Mouse (Mus musculus) layer of hippocampus, adult 9-11 months (tissue): ENCODE measurements around the gene Gm20605.

Experiments
- DNase-seq: peaks from one replicate; pipeline ENCODE4 v3.0.0; 2022

Gene Gm20605

DNA sequence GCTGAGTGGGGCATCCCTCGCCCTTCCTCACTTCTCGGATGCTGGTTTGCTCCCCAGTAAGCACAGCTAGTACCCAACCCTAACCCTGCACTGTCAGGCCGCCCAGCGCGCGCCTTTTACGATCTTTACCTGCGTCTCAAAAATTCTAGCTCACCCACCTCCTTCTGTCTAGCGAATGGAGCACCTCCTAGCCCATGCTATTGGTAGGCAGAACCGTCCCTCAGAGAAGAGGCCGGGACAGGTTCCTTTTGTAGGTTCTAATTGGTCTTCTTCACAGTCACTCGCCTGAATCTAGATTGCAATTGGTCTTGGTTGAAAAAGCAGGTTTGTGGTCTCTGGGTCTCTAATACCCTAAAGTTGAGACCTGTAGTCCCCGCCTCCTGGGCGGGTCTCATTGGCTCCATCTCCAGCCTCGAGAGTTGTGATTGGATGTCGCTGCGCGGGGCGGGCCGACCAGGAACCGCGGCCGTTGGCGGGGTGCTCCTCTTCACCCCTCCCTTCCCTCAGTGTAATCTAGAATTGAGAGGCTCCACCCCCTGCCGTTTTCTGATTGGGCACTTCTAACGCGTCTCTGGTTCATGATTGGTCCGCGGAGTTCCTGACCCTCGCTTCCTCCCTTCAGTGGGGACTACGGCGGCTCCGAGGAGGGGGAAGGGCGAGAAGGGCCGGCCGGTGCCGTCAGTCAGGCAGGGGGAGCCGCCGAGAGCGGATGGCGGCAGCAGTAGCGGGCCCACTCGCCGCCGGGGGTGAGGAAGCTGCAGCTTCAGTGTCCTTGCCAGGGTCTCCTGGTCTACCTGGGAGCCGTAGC lies at the start of gene Gm20605, which contains the start of the genes Fbxo24 and Lrch4:
Gene Gm20605, plus strand, starts transcription at position 678 of the 808 bp plus-strand sequence.
Gene Fbxo24, minus strand, starts transcription at position 505 of the 808 bp plus-strand sequence.
Gene Lrch4, plus strand, starts transcription at position 624 of the 808 bp plus-strand sequence.
- DNase-seq: peak; percentile 100

DNA sequence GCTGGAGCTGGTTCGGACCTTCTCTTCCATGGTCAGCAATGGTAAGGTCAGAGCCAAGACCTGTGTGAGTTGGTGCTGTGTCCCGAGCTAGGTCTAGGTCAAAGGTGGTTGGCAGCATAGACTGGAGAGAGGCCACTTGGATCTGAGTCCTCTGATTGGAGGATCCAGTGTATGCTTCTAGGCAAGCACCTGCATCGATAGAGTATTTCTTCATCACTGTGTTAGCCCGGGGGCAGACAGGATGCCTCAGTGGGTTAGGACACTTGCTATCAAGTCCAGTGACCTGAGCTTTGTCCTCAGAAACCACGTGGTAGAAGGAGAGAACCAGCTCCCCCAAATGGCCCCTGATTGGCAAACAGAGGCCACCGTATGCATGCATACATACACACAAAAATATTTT lies 48.7 kb upstream of the Gm20605 start:
- no peak for DNase-seq

DNA sequence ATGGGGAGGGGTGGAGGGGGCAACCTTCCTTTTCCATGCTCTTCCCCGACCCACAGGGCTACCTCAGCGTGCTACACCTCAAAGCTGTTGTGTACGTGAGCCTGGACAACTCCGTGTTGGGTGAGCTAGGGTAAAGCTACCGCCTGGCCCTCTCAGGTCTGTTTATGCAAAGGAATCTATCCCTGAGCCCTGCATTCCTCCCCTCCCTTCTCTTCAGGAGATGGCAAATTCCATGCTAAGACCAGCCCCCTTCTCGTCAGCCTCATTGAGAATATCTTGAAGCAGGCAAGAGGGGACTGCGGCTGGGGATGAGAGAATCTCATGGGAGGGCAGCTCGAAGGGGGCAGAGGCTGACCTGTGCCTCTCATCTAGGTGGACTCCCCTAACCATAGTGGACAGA lies 46.3 kb upstream of the Gm20605 start:
- no peak for DNase-seq

DNA sequence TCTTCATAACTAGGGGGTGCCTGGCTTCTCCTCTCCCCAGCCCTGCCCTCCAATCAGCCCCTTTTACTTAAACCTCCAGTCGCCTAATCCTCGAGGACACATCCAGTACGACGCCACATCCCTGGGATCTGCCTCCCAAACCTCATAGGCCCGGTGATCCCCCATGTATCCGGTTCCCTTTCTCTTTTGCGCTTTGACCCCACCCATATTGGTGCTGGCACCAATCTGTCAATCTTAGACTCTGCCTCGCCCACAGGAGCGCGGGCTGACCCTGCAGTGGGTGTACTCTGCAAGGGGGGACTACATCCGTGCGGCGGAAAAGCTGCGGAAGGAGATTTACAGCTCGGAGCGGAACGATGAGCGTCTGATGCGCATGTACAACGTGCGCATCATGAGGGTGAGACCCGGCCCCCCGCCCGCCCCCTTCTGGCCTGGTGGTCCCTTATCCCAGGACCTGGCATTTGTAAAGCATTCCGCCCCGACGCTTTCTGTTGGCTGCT lies 45.3 kb upstream of the Gm20605 start:
- DNase-seq: peak; percentile 66

DNA sequence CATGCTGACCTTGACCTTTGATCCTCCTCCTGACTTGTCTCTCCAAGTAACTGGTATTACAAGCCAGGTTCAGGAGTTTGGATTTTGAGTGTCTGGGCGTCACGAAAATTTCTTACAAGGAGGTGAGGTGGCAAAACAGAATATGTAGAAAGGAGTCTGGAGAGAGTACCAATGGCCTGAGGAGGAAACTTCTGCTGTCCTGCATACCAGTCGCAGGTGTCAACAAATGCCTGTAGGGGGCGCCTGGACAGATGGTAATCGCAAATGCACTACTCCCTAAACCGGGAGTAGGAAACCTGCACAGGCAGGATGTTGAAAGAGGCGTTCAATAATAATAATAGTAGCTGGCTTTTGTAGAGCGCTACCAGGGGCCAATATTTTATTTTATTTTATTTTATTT lies 44.0 kb upstream of the Gm20605 start:
- peak; percentile 54 for DNase-seq

DNA sequence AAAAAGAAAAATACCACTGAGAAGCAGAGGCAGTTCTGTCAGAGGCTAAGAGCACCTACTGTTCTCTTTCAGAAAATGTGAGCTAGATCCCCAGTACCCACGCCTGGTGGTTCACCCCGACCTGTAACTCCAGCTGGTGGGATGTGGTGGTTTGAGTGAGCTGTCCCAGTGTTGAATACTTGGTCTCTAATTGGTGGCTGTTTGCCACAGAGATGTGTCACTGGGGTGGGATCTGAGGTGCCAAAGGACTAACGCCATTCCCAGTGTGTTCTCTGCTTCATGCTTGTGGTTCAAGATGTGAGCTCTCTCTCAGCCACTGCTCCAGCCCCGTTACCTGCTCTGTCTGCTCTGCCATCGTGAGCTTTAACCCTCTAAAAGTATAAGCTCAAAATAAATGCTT lies 38.5 kb upstream of the Gm20605 start:
- no peak for DNase-seq

DNA sequence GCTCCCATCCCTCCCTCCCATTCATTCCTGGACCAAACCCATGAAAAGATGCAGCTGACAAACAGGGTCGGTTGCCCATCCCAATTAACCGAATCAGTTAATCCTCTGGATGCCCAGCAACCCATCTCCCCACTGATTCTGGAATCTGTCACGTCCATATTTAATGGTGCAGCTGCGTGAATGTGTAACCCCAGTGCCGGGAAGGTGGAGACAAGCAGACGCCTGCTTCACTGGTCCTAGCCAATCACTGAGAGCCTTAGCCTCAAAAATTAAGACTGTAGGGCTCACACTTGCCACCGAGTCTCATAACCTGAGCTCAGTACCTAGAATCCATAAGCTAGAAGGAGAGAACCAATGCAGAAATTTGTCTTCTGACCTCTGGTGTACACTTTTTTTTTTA lies 33.1 kb upstream of the Gm20605 start:
- DNase-seq: no peak

DNA sequence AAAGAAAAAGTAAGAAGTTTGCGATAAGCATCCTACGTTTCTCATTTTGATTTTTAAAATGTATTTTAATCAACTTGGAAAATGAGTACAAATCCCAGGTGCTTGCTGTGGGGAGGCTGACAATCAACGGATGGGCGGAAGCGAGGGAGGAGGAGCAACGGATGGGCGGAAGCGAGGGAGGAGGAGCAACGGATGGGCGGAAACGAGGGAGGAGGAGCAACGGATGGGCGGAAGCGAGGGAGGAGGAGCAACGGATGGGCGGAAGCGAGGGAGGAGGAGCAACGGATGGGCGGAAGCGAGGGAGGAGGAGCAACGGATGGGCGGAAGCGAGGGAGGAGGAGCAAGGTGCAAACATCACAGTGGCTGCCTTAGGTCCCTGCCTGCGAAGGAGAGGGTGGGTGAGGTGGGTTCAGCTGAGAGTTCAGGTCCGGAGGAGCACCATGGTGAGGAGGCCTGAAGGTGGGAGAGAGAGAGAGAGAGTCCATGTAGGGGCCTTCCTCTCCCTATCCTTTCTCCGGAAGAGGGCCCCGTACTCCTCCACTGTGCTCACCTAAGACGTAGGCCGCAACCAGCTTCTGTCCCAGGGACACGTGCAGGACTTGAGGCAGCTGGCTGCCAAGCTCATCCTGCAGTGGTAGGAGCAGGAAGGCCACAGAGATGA lies 32.2 kb upstream of the Gm20605 start:
- DNase-seq: no peak

DNA sequence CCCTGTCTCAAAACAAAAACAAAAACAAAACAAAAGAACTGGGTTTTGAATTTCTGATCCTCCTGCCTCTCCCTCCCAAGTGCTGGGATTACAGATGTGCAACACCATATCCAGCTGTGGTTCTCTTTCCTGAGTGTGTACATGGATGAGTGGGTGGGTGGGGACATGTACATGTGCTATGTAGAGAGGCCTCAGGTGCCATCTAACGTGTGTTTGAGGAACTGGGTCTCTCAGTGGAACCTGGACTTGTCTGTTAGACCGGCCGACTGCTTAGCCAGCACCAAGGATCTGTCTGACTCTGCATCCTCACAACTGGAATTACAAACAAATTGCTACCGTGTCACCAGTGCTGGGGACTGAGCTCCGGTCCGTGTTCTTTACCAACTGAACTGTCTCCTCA lies 31.4 kb upstream of the Gm20605 start:
- no peak for DNase-seq

DNA sequence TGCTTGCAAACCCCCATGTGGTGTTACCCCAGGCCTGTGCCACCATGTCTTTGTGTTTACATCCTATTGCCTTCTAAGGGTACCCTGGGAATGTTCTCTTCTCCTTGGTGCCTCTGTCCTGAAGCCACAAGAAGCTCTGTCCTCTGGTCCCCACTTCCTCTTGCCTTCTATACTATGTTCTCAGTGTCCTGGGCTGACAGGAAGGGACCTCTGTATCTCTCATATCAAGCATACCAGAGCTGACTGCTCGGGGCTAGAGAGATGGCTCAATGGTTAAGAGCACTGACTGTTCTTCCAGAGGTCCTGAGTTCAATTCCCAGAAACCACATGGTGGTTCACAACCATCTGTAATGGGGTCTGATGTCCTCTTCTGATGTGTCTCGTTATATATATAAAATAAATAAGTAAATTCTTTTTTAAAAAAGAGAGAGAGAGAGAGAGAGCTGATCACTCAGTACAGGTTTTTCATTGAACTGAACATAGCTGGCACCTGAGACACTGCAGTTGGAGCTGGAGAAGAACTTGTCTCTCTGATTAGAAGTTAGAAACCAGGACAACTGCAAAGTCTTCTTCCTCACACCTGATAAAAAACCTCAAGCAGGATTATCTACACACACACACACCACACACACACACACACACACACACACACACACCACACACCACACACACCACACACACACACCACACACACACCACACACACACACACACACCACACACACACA lies 30.7 kb upstream of the Gm20605 start:
- DNase-seq: no peak

DNA sequence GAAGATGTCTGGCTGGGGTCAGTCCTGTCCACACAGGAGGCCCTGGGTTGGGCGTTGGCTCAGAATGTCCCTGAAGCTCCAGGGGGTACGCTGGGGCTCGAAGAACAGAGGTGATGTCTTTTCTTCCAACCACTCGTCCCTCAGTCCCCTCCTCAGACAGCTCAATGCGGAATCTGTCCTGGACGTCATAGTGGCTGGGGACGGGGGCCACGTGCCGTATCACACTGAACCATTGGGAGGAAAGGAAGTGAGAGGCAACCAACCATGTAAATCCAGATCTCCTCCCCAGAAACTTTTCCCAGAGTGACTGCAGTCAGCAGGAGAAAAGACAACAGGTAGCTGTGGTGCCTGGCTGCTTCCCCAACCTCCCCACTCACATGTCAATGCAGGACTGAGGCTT lies 29.4 kb upstream of the Gm20605 start:
- no peak for DNase-seq

DNA sequence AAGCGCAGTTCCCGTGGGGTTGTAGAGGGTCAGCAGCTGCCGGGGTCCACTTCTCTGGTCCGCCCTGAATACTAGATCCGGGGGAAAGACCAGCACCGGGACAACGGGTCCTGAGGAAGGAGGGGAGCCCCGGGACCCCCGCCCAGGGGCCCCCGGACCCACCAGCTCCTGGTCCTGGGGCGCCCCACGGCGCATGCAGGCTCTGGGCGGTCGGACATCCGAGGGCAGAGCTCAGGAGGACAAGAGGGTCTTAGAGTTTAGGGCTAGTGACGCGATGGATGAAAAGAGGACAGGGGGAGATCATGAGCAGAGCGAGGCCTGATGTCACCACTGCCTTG lies 28.7 kb upstream of the Gm20605 start:
- no peak for DNase-seq

DNA sequence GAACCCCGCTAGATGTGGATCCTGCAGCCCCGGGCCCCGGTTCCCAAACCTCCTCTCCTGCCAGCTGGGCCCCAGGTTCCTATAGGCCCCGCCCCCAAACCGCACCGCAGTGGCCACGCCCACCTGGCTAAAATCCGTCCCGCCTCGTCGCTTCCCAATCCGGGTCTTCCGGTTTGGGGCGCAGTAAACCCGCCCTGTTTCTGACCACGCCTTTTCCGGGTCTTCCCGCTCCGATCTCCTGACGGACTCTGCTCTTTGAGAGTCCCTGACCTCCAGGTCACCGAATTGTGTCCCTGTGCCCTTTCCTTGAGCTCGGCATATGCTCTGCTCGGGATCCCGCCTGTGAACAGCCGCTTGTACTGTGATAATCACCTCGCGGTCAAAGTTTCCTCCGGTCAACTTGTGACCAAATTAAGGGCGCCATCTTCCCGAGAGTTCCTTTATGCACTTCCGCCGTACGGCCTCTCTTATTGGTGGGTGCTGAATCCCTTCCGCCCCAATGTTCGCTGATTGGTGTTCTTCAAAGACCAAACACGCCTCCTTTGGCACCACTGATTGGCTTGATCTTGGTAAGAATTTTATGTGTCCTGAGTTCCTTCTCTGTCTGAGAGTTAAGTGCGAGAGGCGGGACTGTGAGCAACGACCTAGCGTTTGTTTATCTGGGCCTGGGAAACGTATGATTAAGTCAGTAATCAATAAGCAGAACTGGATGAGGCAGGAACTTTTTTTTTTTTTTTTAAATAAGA lies 28.2 kb upstream of the Gm20605 start, which contains the start of gene Mospd3:
Gene Mospd3, minus strand, starts transcription at position 440 of the 746 bp plus-strand sequence.
- DNase-seq: peak; percentile 97

DNA sequence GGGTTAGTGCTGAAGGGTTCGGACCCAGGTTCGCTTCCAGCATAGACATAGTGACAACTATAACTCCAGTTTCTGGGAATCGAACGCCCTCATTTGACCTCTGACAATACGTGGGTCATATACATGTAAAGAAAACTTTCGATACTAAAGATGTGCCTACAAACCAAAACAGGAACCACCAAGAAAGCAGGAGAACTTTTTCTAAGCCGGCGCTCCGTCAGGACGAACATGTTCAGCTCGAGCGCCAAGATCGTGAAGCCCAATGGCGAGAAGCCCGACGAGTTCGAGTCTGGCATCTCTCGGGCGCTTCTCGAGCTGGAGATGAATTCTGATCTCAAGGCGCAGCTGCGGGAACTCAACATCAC lies 27.6 kb upstream of the Gm20605 start:
- no peak for DNase-seq

DNA sequence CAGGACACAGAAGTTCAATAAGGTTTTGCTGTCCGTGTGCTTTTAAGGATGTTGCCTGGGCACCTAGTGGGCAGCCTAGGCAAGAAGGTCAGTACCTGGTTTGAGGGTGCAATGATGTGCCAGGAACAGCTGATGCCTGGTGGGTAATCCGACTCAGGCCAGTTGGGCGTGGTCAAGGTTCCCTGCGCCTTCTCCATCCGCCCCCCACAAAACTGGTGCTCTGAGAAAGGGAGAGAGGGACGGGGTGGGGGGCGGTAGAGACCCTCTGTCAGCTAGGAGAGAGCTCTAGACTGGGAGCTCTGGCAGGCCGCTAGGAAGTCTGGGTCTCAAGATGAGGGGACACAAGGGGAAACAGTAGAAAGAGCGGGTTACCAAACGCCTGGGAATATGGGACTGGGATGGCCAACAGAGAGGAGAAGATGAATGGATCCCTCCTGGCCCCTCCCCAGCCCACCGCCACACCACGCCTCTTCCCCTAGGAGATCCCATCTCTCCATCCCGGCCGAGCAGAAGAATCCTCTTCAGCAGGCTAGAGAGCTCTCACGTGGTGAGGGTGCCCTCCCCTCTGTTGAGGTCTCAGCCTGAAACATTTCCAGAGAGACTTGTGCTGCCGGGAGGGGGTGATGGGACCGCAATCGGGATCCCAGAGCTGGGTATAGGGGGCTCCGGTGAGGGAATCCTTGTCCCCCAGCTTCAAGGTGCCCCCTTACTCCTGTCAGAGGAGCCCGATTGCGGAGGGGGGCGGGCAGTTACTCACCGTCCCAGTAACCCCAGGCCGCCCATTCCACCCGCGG lies 20.9 kb upstream of the Gm20605 start:
- DNase-seq: no peak

DNA sequence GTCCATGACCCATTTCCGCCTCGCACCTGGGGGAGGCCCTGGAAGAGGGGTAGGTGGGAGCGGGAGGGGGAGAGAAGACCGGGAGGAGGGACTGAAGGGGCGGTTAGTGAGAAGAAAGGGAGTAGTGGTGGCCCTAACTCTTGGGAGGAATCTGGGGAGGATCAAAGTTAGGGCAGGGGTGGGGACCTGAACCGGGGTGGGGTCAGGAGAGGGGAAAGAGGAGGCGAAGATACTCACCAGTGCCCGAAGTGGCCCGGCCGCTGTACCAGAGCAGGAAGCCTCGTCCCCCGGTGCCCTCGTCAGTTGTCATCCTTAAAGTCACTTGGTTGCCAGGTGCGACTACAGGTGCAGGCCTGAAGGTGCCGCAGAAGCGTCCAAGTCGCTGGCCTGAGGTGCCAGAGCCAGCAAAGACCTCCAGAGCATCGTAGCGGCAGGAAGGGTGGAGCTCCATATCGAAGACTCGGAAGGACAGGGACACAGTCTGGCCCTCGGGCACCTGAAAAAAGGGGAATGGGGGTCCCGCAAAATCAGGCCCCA lies 20.3 kb upstream of the Gm20605 start:
- no peak for DNase-seq

DNA sequence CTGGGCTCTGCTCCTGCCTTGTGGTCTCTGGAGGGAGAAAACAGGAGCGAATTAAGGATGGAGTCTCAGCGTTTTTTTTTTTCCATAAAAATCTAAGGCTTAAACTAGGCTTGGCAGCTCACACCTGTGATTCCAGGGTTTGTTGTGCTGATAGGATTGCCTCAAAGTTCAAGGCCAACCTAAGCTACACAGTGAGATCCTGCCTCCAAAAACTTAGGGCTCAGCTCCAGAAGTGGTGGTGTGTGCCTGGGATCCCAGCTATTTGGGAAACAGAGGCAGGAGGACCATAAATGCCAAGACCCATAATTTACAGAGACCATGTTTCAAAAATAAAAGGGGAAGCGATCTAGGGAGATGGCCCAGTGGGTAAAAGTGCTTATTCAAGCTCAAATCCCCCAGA lies 19.7 kb upstream of the Gm20605 start:
- DNase-seq: no peak

DNA sequence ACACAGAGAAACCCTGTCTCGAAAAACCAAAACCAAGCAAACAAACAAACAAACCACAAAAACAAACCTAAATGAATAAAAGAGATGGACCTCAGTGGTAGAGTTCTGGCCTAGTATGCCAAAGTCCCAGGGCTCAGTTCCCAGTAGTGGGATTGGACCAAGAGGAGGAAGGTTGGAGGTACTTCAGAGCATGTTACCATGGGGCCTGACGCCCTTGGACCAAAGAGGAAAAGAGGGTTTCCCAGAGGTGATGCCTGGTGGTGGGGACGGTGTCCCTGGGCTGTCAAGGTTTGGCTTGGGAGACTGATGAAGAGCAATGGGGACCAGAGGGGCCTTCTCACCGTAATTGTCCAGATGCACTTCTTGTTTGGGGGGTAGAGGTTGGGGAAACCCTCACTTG lies 18.9 kb upstream of the Gm20605 start:
- no peak for DNase-seq

DNA sequence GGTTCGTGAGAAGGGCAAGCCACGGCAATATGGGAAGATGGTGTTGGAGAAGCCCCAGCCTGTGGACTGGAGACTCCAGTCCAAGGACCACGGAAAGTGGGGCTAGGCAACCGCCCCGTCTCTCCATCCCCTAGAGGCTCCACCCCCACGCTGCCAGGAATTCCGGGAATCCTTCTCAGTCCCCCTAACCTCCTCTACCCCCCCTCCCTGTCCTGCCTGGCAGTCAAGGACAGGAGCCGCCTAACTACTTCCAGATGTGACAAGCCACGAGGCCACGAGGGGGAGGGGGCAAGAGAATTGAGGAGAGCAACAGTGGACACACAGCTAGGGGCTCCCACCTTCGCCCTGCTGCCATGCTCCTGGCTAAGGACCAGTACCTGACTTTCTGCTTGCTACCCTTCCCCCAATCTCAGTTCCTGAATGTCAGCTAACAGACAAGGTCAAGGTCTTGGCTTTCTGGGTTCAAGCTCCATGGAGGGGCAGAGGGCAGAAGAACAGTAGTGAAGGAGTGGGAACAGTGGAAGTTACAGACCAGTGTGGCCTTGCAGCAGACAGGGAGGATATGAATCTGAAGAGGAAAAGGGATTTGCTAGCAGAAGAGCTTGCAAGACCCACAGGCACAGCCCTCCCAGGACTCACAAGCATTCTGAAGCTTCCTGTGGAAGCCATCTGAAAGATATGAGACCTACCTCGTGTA lies 18.3 kb upstream of the Gm20605 start:
- no peak for DNase-seq

DNA sequence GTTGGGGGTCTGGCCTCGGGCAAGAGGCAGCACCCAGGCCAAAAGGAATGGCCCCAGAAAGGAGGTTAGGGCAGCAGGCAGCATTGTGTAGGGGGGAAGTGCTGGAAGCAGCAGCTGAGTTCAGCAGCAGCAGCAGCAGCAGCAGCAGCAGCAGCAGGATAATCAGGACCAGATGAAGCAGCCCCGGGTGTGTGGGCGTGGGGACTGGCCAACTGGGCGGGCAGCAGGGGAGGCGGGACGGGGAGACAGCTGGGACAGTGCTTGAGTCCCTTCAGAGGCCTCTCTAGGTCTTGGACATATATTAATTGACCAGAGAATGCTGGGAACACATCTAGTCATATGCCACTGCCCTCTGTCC lies 17.8 kb upstream of the Gm20605 start:
- DNase-seq: no peak

DNA sequence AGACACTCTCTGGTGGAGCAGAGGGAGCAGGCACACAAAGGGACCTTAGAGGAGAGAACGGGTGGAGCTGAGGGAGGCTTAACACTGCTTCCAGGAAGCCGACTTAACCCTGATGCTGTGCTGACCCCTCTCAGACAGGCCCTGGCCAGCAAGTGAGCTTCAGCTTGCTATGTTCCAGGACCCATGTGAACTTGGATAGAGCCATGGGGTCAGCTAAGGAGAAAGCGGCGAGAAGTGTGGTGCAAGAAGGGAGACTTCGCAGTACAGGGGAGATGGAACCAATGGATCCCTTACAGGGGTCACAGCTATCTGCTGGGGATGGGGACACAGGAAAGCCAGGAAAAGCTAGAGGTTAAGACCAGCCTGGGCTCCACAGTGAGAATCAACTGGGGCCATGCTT lies 15.9 kb upstream of the Gm20605 start:
- no peak for DNase-seq
